Mouse (Mus musculus): Measurements from ENCODE around the gene Trim9.
A peak's percentile ranks its signal among the peaks of the same experiment; 100 is the strongest.

The Trim9 gene

DNA sequence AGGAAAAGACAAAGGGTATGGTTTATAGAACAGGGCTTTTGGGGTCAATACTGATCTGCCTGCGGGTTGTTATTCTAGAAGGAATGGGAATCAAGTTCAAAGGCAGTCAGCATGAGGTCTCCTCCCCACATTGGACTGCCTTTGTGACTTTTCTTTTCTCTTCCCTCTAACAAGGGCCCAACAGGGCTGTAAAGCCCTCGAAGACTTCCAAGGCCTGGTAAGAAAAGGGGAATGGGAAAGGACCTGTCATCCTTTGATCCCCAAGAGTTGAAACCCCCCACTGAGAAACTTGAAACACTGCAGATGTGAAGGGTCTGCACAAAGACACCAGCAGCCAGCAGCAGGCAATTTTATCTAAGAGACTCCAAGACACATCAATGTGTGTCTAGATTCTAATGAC, 21.0 kb downstream of the Trim9 start:
- DNase-seq (ENCODE audit: low spot score in 2 of 2) = no peak

DNA sequence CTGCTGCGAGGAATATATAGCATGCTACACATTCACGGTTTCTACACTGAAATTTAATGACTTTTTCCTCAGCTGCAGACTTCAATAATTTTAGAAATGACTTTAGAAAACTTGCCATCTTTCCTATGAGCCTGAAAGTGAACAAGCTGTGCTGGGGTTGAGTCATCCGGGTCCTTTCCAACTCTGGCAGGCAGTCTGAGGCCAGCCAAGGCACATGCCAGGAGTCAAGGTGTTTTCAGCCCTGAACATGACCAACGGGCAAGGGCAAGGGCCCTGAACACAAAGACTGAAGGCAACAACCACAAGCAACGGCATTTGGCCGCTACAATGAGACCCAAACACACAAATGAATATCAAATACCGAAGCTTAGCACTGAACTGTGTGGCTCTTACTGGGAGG, 21.6 kb downstream of the Trim9 start:
- no peak for DNase-seq (ENCODE audit: low spot score in 2 of 2)

- no peak for DNase-seq (ENCODE audit: low spot score in 2 of 2)
Measured at GRCm38 (mm10) chr12:70322790-70323189, 24.6 kb downstream of the Trim9 start.

- DNase-seq (ENCODE audit: low spot score in 2 of 2) = no peak
Measured at GRCm38 (mm10) chr12:70316147-70316546, 31.3 kb downstream of the Trim9 start.

DNA sequence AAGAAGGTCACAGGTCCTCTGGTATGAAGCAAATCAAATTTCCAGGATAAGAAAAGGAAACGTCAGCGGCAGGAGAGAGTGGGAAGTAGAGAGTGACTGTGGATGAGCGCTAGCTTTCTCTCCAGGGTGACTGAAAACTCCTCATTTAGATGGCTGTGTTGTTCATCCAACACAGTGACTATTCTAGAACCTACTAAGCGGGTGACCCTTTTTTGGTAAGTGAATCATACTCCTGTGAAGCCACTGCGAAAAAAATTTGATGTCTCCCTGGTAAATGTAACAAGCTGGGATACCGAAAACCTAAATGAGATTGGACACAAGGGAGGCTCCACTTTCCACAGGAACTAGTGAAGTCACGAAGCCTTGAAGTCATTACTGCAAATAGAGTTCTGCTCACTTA, 39.5 kb downstream of the Trim9 start:
- DNase-seq (ENCODE audit: low spot score in 2 of 2) = no peak

- DNase-seq (ENCODE audit: low spot score in 2 of 2) = no peak
Measured at GRCm38 (mm10) chr12:70307062-70307461, 40.4 kb downstream of the Trim9 start.

- no peak for DNase-seq (ENCODE audit: low spot score in 2 of 2)
Measured at GRCm38 (mm10) chr12:70304014-70304413, 43.4 kb downstream of the Trim9 start.

DNA sequence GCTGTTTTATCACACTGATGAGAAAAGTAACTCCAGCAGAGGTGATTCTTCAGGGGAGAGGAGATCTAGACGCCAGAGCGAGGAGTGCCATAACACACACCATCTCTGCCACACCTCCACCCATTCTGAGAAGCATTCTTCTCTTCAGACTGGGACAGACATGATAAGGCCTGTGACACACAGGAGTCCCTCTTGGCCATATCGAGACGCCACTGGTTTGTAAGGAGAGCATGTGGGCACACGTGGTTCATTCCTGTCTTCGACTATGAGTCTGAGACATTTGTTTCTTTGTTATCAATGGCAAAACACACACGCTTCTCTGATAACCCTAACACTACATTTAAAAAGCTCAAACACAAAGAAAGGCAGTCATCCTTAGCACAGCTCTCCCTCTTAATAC, 43.9 kb downstream of the Trim9 start:
- DNase-seq (ENCODE audit: low spot score in 2 of 2) = no peak

DNA sequence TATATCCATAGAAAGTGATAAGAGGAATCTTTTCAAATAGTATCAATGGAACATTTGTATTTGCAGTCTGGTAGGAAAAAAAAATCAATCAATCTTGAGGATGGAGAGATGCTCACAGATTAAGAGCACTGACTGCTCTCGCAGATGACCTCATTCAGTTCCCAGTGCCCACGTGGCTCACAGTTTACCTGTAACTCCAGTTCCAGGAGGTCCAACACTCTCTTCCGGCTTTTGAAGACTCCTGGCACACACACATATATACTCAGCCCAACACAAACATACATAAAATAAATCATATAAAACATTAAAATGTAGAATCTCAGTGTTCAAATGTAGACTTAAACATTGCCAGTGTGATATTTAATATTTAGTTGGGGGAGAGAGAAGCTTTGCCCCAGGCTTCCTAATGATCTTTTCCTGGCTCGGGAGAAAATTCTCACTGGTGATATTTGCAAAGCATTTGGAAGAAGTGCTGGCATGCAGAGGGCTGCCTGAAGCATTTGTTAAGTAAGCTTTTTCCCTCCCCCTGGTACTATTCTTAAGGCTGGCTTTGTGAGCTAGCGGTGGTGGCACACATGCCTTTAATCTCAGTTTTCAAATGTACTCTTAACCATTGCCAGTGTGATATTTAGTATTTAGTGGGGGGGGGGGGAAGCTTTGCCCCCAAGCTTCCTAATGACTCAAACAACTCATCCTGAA, 45.2 kb downstream of the Trim9 start:
- DNase-seq (ENCODE audit: low spot score in 2 of 2) = no peak

DNA sequence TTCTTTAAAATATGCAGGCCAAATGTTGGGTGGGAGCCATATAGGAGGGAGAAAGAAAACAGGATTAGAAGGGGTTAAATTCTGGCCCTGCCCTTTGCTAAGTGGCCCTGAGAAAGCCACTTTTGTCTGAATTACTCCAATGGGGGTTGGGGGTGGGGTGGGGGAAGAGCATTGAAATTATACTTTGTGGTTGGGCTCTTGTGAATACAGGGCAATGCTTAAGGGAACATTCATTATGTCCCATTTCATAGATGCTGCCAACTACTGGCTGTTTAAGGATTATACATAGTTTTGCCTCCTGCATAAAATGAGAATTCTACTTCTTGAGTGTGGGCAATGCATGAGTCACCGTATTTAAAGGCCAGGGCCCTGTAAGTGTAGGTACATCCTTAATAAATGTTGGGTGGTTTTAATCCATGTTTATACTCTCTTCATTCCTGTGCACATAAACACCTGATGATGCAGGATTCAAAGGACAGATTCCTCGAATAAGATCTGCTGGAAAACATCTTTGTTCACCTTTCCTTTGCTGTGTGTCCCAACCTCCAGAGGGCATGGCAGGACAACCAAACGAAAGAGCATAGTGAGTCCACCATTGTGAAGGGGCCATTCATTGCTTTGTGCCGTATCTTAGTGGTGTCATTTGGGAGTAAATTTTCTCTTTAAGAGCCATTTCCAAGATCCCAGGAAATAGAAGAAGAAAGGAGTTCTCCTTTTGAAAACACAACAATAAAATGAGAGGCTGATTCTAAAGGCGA, 53.3 kb downstream of the Trim9 start:
- no peak for DNase-seq (ENCODE audit: low spot score in 2 of 2)

DNA sequence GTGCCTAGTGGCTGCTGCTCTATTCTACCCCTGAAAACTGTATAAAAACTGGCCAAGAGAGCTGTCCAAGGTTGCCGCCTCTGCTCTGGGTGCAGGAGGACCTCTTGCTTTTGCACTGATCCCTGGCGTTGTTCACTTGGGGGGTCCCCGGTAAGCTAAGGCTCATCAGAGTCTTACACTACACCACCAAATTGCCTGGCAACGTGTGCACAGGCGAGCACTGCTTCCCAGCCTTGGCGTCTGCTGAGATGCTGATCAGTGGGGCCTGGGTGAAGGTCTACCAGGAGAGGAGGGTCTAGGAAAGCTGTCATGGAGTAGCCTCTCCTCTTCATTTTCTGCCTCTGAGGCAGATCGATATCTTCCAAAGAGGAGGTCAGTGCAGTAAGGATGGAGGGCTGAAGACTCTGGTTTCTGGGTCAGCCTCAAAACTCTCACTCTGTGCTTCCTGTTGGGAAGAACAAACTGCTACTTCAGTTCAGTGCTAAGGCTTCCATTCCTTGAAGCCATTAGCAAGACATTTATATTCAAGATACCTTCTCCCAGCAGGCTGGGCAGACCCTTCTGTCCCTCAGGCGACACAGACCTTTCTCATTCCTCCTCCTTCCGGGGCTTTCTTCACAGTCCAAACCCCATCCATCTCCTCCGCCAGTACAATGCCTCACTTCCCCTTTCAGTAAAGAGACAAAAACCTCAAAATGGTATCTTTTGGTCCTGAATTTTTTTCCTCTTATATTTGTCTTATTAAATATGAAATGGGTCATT, 54.1 kb downstream of the Trim9 start:
- peak in 1 of 2 experiments; percentile 49 for DNase-seq (ENCODE audit: low spot score in 2 of 2)

DNA sequence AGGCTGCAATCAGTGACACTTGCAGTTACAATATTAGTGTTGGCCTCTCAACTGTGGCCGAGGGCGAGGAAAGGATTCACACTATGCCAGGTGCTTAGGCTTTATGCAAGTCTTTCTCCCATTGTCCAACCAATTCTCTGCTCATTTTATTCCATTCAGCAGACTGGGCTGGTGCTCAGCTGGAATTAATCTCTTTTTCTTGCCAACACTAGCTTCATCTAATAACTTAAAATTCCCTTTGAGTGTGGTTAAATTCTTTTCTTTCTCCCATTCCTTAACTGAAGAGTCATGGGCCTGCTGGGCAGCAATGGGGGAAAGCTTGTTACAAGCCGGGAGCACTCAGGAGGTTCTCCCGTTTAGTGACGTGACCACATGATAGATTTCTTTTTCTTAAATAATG, 61.9 kb downstream of the Trim9 start:
- peak in 1 of 2 experiments; percentile 10 for DNase-seq (ENCODE audit: low spot score in 2 of 2)

DNA sequence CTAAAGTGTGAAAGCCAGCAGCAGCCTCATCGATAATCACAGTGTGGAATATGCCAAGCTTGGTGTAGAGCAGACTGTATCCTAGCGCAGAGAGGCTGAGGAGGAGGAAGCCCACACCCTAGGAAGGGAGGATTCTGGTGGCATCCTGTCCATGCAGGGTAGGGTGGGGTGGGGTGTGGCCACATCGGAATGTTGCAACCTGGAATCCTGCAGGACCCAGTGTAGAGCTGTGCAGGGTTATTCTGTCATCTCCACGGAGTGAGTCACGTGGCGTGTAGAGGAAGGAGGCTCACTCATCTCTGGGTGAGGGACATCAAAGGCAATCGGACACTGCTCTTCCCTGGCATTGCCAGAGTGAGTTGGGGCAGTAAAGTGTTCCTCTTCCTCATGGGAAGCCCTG, 62.4 kb downstream of the Trim9 start:
- DNase-seq (ENCODE audit: low spot score in 2 of 2) = peak in 1 of 2 experiments; percentile 18

DNA sequence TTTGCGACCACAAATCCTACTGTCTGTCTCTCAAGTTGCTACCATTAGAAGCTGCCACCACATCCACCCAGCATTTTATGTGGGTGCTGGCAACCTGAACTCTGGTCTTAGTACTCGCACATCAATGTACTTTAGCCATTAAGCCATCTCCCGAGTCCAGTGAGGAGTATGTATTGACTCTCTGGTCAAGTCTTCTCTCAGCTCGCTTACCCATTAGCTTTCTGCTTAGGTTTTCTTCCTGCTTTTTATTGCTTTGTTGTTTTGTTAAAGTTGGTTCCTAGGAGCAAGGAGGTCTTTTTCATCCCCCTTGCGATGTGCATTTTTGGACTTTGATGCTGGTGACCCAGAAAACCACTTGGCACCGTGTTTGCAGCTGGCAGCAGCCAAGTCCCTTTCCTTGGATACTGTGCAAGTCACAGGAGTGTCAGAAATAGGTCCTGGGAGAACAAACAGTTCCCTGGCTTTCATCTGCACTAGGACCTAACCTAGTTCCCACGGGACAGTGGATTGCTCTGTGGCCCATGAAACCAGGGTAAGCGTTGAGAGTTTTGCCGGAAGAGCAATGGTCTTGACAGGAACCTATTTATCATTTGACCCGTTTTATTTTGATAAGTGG, 64.2 kb downstream of the Trim9 start:
- peak; percentile 79 to 83 for DNase-seq (ENCODE audit: low spot score in 2 of 2)

DNA sequence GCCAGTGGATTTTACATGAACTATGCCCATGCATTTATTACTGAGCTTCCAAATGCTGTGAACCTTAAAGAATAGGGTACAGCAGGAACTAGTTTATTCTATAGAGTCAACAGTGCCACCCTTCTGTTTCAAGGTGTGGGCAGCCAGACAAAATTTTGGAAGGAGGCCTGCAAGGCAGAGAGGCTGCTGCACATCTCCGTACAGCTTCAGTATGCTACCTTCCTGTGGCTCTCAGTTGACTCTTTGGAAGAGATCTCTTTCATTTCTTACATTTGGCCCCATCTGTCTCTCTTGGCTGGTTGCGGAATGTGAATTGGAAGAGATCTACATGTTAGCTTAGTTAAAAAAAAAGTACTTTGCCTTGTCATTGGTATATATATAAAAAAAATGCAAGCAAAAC, 66.5 kb downstream of the Trim9 start:
- peak in 1 of 2 experiments; percentile 14 for DNase-seq (ENCODE audit: low spot score in 2 of 2)

DNA sequence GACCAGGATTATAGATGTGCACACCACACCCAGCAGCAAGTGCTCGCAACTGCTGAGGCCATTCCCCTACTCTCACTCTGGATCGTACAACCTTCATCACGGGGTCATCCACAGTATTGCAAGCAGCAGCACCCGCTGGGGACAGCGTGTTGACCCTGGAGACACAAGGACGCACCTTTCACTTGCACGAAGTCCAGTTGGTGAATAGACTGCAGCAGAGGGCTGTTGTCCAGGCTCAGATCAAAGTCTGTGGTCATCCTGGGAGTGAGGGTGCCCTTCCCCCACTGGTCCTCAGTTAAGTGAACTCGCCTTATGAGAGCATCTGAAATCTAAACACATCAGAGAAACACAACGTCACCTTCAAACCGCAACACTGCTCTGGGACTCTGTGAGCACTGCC, 67.0 kb downstream of the Trim9 start:
- DNase-seq (ENCODE audit: low spot score in 2 of 2) = peak in 1 of 2 experiments; percentile 19

- DNase-seq (ENCODE audit: low spot score in 2 of 2) = peak; percentile 16 to 21
Measured at GRCm38 (mm10) chr12:70277071-70277939, 70.1 kb downstream of the Trim9 start.

- no peak for DNase-seq (ENCODE audit: low spot score in 2 of 2)
Measured at GRCm38 (mm10) chr12:70269724-70270123, 77.7 kb downstream of the Trim9 start.

DNA sequence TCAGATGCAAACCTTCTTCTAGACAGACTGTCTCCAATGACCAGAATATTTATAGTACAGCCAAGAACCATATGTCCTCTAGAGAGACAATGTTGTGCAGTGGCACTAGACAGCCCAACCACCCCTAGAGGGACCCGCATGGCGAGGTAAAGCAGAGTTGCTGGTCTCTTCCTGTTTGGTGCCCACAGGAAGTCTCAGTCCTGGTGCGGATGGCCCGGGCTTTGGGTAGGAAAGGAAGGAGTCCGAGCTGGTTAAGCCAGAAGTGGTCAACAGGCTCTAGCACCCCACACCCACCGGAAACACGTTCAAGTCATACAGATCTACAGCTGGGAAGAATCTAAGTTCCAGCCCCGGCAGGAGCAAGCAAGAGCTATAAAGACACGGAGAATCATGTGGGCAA, 80.1 kb downstream of the Trim9 start:
- DNase-seq (ENCODE audit: low spot score in 2 of 2) = no peak

DNA sequence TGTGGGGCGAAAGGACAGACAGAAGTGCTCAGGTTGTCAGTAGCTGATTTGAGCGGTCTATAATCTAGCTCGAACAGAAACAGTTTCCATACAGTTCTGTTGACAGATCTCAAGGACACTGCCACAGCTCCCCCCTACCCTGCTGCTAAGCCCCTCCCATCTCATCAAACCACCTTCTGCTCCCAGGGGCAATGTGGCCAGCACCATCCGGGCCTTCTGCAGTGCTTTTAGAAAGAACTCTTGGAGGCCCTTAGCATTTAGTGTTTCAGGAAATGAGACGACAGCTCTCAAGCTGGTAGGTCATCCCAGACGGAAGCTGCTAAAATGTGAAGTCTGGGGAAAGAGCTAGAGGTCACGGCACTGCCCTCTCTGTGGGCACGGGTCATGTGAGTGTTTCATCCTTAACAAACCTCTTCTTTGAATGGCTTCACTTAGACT, 80.9 kb downstream of the Trim9 start:
- DNase-seq (ENCODE audit: low spot score in 2 of 2) = no peak

- no peak for DNase-seq (ENCODE audit: low spot score in 2 of 2)
Measured at GRCm38 (mm10) chr12:70263721-70264120, 83.7 kb downstream of the Trim9 start.
